ENCODE assay signal across 24 mouse cellular contexts in the genomic region with DNA sequence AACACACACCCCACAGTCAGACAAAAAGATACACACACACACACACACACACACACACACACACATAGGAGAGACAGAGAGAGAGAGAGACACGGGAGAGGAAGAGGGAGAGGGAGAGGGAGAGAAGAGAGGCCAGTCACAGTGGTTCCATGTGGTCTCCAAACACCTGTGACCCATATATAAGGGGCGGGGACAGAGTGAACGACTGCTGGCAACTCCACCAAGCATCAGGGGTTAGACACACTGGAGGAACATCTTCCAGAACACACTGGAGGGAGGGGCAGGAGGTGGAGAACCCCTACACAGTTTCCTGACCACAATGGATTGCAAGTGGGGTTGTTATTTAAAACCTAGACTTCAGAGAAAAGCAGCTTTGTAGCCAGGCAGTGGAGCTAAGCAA.
DNase-seq lines count a peak whose midpoint lies in the region; ATAC-seq and TF ChIP-seq lines count a peak whose summit lies in the region.
"Had no signal": no experiment of that assay in that cellular context is flagged by ENCODE, and none has a peak within 500 bp of the region (broad histone marks: within the 10 kb centered on the region; RNA-seq: fewer than 3 reads in every experiment).

No protein-coding gene starts in this region.

- H3K27ac ChIP-seq in thymus, adult 2 months (ENCODE audit: control insufficient read depth, insufficient read depth, low read length), result peak overlapping the region; percentile 97
- no peak overlapping the region for H3K27ac ChIP-seq in heart, embryonic 10.5 days
- H3K27ac ChIP-seq in layer of hippocampus, adult 2 months, result no peak overlapping the region
- no peak overlapping the region for H3K27ac ChIP-seq in intestine, embryonic 15.5 days
- H3K27ac ChIP-seq: embryonic facial prominence, embryonic 13.5 days; embryonic facial prominence, embryonic 15.5 days; forebrain, embryonic 10.5 days; forebrain, embryonic 12.5 days had no signal

- TF ChIP-seq CTCF in thymus, adult 2 months (IDR thresholded peaks at IDR 0.05; ENCODE audit: borderline replicate concordance, control insufficient read depth, extremely low read depth, insufficient read depth, low read length, poor library complexity), result no peak
- TF ChIP-seq CTCF in layer of hippocampus, adult 2 months (conservative IDR thresholded peaks at IDR 0.05), result no peak

- H3K9me3 ChIP-seq in heart, embryonic 10.5 days, result no peaks in the 10 kb centered on the region
- no peaks in the 10 kb centered on the region for H3K9me3 ChIP-seq in intestine, embryonic 15.5 days
- H3K9me3 ChIP-seq: embryonic facial prominence, embryonic 13.5 days; embryonic facial prominence, embryonic 15.5 days; forebrain, embryonic 10.5 days; forebrain, embryonic 12.5 days had no signal

- H3K9ac ChIP-seq in intestine, embryonic 15.5 days, result no peak overlapping the region
- H3K9ac ChIP-seq: embryonic facial prominence, embryonic 13.5 days; embryonic facial prominence, embryonic 15.5 days; forebrain, embryonic 12.5 days had no signal

- H3K4me2 ChIP-seq in intestine, embryonic 15.5 days (replicated peaks), result no peak overlapping the region
- H3K4me2 ChIP-seq: embryonic facial prominence, embryonic 13.5 days; embryonic facial prominence, embryonic 15.5 days; forebrain, embryonic 12.5 days had no signal

- no peaks in the 10 kb centered on the region for H3K36me3 ChIP-seq in thymus, adult 2 months (ENCODE audit: control insufficient read depth, insufficient read depth, low read length)
- H3K36me3 ChIP-seq in heart, embryonic 10.5 days, result no peaks in the 10 kb centered on the region
- H3K36me3 ChIP-seq in intestine, embryonic 15.5 days, result no peaks in the 10 kb centered on the region
- H3K36me3 ChIP-seq: embryonic facial prominence, embryonic 13.5 days; embryonic facial prominence, embryonic 15.5 days; forebrain, embryonic 10.5 days; forebrain, embryonic 12.5 days had no signal

- no peak for TF ChIP-seq POLR2A in thymus, adult 2 months (IDR thresholded peaks at IDR 0.05; ENCODE audit: control insufficient read depth, extremely low read depth, insufficient read depth, low read length, poor library complexity)

- peak; percentile 73 for DNase-seq in thymus, adult 2 months
- peak; percentile 72 to 81 for DNase-seq in thymus, postnatal 10 days (ENCODE audit: low spot score in 2 of 2)
- DNase-seq in thymus, postnatal 25 days, result peak; percentile 63
- peak; percentile 61 for DNase-seq in thymus, postnatal 4 days
- no peak for DNase-seq in heart, embryonic 10.5 days (ENCODE audit: low spot score)
- no peak for DNase-seq in layer of hippocampus, adult 2 months (ENCODE audit: low spot score in 2 of 2)
- no peak for DNase-seq in heart, postnatal 4 days
- DNase-seq: adrenal gland, adult 2 months; adrenal gland, postnatal 10 days; adrenal gland, postnatal 25 days; cerebellum, adult 11 months; cerebellum, adult 18-20 months; cerebellum, adult 8-10 months; cerebellum, adult 9-11 months; cerebellum, postnatal 14 days; cerebellum, postnatal 36 days; embryo, embryonic 11 days had no signal

- 6% methylated on average over 3 of the region's 3 CpGs for WGBS in thymus, adult 2 months
- 54% methylated on average over 3 of the region's 3 CpGs for WGBS in heart, embryonic 10.5 days
- 46% methylated on average over 3 of the region's 3 CpGs for WGBS in intestine, embryonic 15.5 days

- no peaks in the 10 kb centered on the region for H3K27me3 ChIP-seq in thymus, adult 2 months (ENCODE audit: control insufficient read depth, insufficient read depth, low read length)
- H3K27me3 ChIP-seq in heart, embryonic 10.5 days (ENCODE audit: insufficient read depth, poor library complexity, severe bottlenecking), result no peaks in the 10 kb centered on the region
- H3K27me3 ChIP-seq in intestine, embryonic 15.5 days (replicated peaks), result no peaks in the 10 kb centered on the region
- H3K27me3 ChIP-seq: embryonic facial prominence, embryonic 15.5 days; forebrain, embryonic 12.5 days had no signal

- no peak for ATAC-seq in intestine, embryonic 15.5 days
- ATAC-seq: forebrain, embryonic 14.5 days had no signal

- peaks cover 18% of the 10 kb centered on the region for H3K4me1 ChIP-seq in thymus, adult 2 months (replicated peaks; ENCODE audit: control insufficient read depth, insufficient read depth, low read length)
- no peaks in the 10 kb centered on the region for H3K4me1 ChIP-seq in heart, embryonic 10.5 days
- no peaks in the 10 kb centered on the region for H3K4me1 ChIP-seq in intestine, embryonic 15.5 days (replicated peaks)
- H3K4me1 ChIP-seq: embryonic facial prominence, embryonic 15.5 days; forebrain, embryonic 10.5 days; forebrain, embryonic 12.5 days had no signal

- H3K4me3 ChIP-seq in thymus, adult 2 months (ENCODE audit: control insufficient read depth, insufficient read depth, low read length), result no peak overlapping the region
- H3K4me3 ChIP-seq in heart, embryonic 10.5 days, result no peak overlapping the region
- no peak overlapping the region for H3K4me3 ChIP-seq in layer of hippocampus, adult 2 months
- H3K4me3 ChIP-seq in intestine, embryonic 15.5 days (replicated peaks), result no peak overlapping the region
- H3K4me3 ChIP-seq: embryonic facial prominence, embryonic 13.5 days; embryonic facial prominence, embryonic 15.5 days; erythroblast, embryonic 14.5 days; forebrain, embryonic 10.5 days; forebrain, embryonic 12.5 days had no signal

Comparison
In these comparisons a context has a peak if more than half of its experiments do, and no peak if none do; other contexts are left out.
1. DNase-seq: peak in thymus, adult 2 months (single experiment), thymus, postnatal 10 days (2 of 2), thymus, postnatal 25 days (single experiment) and thymus, postnatal 4 days (single experiment); none in heart, embryonic 10.5 days (single experiment), layer of hippocampus, adult 2 months (0 of 2) and heart, postnatal 4 days (single experiment).